Mouse (Mus musculus): ENCODE data around the gene Rab24.

The Rab24 gene

GRCm38 (mm10) chr13:55329109-55329682 lies 7.5 kb upstream of the Rab24 start:
- in situ Hi-C loops (cut with MboI, MseI), result no loop called here

- in situ Hi-C loops (cut with MboI, MseI), result no loop called here
Observed at GRCm38 (mm10) chr13:55328641-55329040, 6.9 kb upstream of the Rab24 start.

- in situ Hi-C loops (cut with MboI, MseI), result no loop called here
Observed at GRCm38 (mm10) chr13:55328171-55328570, 6.4 kb upstream of the Rab24 start.

- in situ Hi-C loops (cut with MboI, MseI), result no loop called here
Observed at GRCm38 (mm10) chr13:55327633-55328032, 5.9 kb upstream of the Rab24 start.

- in situ Hi-C loops (cut with MboI, MseI), result no loop called here
Observed at GRCm38 (mm10) chr13:55327169-55327568, 5.4 kb upstream of the Rab24 start.

GRCm38 (mm10) chr13:55325596-55325995 lies 3.9 kb upstream of the Rab24 start:
- in situ Hi-C loops (cut with MboI, MseI), result no loop called here

- in situ Hi-C loops (cut with MboI, MseI), result no loop called here
Observed at GRCm38 (mm10) chr13:55322130-55322825, 532 bp upstream of the Rab24 start.

- in situ Hi-C loops (cut with MboI, MseI), result no loop called here
Observed at GRCm38 (mm10) chr13:55319931-55320533, 1.7 kb downstream of the Rab24 start, which contains the start of gene Prelid1. Gene Prelid1, plus strand, starts transcription at chr13:55320500.

GRCm38 (mm10) chr13:55318351-55318750 lies 3.4 kb downstream of the Rab24 start:
- in situ Hi-C loops (cut with MboI, MseI), result no loop called here

- in situ Hi-C loops (cut with MboI, MseI), result loop anchor here (5.0 kb wide), 1 partner anchor 663 kb away; no protein-coding TSS in a partner anchor
Observed at GRCm38 (mm10) chr13:55314891-55315412, 6.8 kb downstream of the Rab24 start.

GRCm38 (mm10) chr13:55313051-55313450 lies 8.7 kb downstream of the Rab24 start:
- in situ Hi-C loops (cut with MboI, MseI), result loop anchor here (5.0 kb wide), 1 partner anchor 661 kb away; no protein-coding TSS in a partner anchor

- in situ Hi-C loops (cut with MboI, MseI), result loop anchor here (5.0 kb wide), 1 partner anchor 660 kb away; no protein-coding TSS in a partner anchor
Observed at GRCm38 (mm10) chr13:55312028-55312630, 9.6 kb downstream of the Rab24 start.

GRCm38 (mm10) chr13:55300913-55301312 lies 20.8 kb downstream of the Rab24 start:
- in situ Hi-C loops (cut with MboI, MseI), result no loop called here

GRCm38 (mm10) chr13:55296760-55297159 lies 25.0 kb downstream of the Rab24 start:
- in situ Hi-C loops (cut with MboI, MseI), result no loop called here

GRCm38 (mm10) chr13:55288854-55289253 lies 32.9 kb downstream of the Rab24 start:
- in situ Hi-C loops (cut with MboI, MseI), result no loop called here

- in situ Hi-C loops (cut with MboI, MseI), result loop anchor here (5.0 kb wide), 1 partner anchor 40 kb away; no protein-coding TSS in a partner anchor
Observed at GRCm38 (mm10) chr13:55277646-55278045, 44.1 kb downstream of the Rab24 start.

GRCm38 (mm10) chr13:55277203-55277602 lies 44.5 kb downstream of the Rab24 start:
- in situ Hi-C loops (cut with MboI, MseI), result loop anchor here (5.0 kb wide), 1 partner anchor 40 kb away; no protein-coding TSS in a partner anchor

All from T-helper 1 cell (primary cell).